Mouse (Mus musculus): ENCODE data around the gene Cenpl. TPM values are rescaled to one million over a fixed set of nuclear protein-coding genes. Genes with fewer than 3 reads are reported as not detected.

Cenpl gene
- polyA plus RNA-seq, 1 experiment from 2014 or later = 40.3 TPM

DNA sequence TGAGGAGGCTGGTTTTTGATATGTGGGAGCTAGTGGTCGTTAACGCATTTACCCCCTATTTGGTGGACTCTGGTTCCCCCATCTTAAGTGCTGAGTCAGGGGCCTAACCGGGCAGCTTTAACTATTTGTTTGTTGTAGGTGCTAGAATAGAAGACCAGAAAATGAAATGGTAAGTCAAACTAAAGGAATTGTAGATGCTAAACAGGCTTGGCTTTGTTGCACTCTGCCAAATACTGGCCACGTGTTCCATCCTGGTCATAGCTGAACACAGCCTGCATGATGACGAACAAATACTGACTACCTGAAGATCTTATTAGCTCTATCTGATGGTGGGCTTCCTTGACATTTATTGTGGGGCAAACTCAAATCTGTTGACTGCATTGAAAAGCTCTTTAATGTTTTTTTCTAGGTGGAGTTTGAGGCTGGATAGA, 34.1 kb upstream of the Cenpl start:
- Histone ChIP-seq H3K27me3 (ENCODE audit: low read depth, poor library complexity, severe bottlenecking) (no peaks in the 10 kb centered on the region), H3K4me1 (peaks cover 45% of the 10 kb centered on the region), H3K36me3 (peaks cover 73% of the 10 kb centered on the region), H3K4me3 (peak overlapping the region; percentile 67), H3K27ac (replicated peaks) (peak overlapping the region; percentile 97), H3K9me3 (replicated peaks) (no peaks in the 10 kb centered on the region)
- peak; percentile 34 for DNase-seq (ENCODE audit: low spot score)
- WGBS = under 1% methylated on average over 5 of the region's 5 CpGs

DNA sequence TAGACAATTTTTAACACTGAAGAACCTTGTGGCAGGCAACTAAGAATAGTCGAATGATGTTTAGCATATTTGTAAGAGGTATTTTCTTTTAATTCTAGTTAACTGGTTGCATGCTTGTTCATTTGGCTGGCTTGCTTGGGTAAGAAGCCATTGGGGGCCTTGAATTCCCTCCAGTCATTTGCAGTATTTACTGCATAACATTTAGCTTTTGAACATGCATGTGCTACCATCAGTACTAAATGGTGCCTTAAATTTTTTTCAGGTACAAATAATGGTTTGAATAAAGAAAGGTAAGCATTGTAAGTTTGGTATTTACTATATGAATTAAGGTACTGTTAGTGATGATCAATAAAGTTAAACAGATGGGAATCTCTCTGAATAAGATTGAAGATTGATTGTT, 33.5 kb upstream of the Cenpl start:
- H3K27ac ChIP-seq (replicated peaks) = peak overlapping the region; percentile 97
- H3K9me3 ChIP-seq (replicated peaks) = no peaks in the 10 kb centered on the region
- WGBS = 0% methylated on average over 1 of the region's 1 CpGs
- peaks cover 45% of the 10 kb centered on the region for H3K4me1 ChIP-seq
- H3K27me3 ChIP-seq (ENCODE audit: low read depth, poor library complexity, severe bottlenecking) = no peaks in the 10 kb centered on the region
- H3K36me3 ChIP-seq = peaks cover 73% of the 10 kb centered on the region
- no peak for DNase-seq (ENCODE audit: low spot score)
- H3K4me3 ChIP-seq = peak overlapping the region; percentile 67

DNA sequence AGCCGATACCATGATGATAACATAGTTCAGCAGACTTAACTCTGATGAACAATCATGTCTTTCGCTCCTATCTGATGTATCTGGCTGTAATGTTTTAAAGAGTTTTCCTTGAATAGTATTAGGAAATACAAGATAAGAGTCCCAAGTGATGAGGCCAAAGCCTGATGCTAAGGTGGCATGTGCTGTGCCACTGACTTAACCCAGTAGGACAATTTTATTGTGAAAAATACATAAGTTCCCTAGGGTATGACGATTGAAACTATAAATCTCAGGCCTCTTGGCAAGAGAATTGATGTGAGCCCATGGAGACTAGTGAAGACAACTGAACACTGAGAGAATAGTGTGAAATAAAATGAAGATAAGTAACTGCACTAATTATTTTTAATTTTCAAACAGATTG, 32.9 kb upstream of the Cenpl start:
- Histone ChIP-seq H3K4me1 (peaks cover 45% of the 10 kb centered on the region), H3K9me3 (replicated peaks) (no peaks in the 10 kb centered on the region), H3K27ac (replicated peaks) (peak overlapping the region; percentile 97), H3K27me3 (ENCODE audit: low read depth, poor library complexity, severe bottlenecking) (no peaks in the 10 kb centered on the region), H3K36me3 (peaks cover 73% of the 10 kb centered on the region), H3K4me3 (peak overlapping the region; percentile 67)
- 37% methylated on average over 3 of the region's 3 CpGs for WGBS
- no peak for DNase-seq (ENCODE audit: low spot score)

DNA sequence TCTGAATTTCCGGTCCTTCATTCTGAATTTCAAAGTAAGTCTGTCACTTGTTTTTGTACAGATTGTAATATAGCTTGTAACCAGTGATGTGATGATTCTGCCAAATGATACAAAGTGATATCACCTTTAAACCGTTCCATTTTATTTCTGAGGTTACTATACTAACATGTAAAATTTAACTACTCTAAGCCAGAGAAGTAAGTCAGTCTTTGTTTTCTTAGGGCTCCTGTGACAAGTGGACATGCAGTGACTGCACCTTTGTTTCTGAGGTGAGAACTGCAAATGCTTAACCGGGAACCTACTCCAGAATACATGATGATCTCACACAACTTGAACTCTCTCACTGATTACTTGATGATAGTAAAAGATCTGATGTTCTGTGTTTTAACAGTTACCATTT, 32.5 kb upstream of the Cenpl start:
- H3K4me3 ChIP-seq = peak overlapping the region; percentile 67
- no peak overlapping the region for H3K27ac ChIP-seq (replicated peaks)
- H3K4me1 ChIP-seq = peaks cover 45% of the 10 kb centered on the region
- H3K36me3 ChIP-seq = peaks cover 75% of the 10 kb centered on the region
- H3K27me3 ChIP-seq (ENCODE audit: low read depth, poor library complexity, severe bottlenecking) = no peaks in the 10 kb centered on the region
- no peak for DNase-seq (ENCODE audit: low spot score)
- WGBS = 50% methylated on average over 3 of the region's 3 CpGs
- no peaks in the 10 kb centered on the region for H3K9me3 ChIP-seq (replicated peaks)

GRCm38 (mm10) chr1:161038968-161039721, 31.4 kb upstream of the Cenpl start:
- DNase-seq (ENCODE audit: low spot score) = peak; percentile 43
- Histone ChIP-seq H3K36me3 (peaks cover 86% of the 10 kb centered on the region), H3K9me3 (replicated peaks) (no peaks in the 10 kb centered on the region), H3K27me3 (ENCODE audit: low read depth, poor library complexity, severe bottlenecking) (no peaks in the 10 kb centered on the region), H3K4me1 (peaks cover 35% of the 10 kb centered on the region), H3K27ac (replicated peaks) (no peak overlapping the region), H3K4me3 (0 out of 2 replicates have a peak overlapping the region, but pooled peaks have one; percentile 11)
- 7% methylated on average over 3 of the region's 3 CpGs for WGBS

DNA sequence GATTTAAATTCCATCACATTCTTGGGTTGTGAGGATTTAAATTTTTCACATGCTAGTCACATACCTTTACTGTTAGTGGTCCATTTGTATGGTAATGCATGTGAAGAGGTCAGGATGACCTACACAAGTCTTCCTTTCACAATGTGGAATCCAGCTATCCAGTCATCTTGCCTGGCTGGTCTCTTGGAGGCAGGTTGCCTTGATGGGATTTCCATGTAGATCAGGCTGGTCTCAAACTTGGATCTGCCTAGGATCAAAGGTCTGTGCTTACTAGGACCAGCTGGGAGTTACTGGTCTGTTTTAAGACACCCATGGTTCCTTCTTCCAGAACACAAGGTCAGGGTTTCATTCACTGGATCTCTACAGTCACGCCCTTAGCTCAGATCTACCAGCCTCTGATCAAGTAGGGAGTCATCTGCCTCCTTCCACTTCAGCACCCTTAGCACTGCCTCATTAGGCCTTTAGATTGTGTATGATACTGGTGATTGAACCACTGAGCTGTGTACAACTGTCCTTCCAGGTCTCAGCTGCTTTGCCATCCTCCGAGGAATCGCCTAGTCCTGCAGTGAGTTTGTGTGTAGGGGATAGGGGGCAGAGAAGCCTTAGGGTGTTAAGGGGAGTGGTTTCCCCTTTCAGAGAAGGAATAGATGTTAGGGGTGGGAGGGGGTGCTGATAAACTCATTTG, 30.6 kb upstream of the Cenpl start:
- Histone ChIP-seq H3K27ac (replicated peaks) (peak overlapping the region; percentile 65), H3K4me1 (peaks cover 35% of the 10 kb centered on the region), H3K36me3 (peaks cover 94% of the 10 kb centered on the region), H3K27me3 (ENCODE audit: low read depth, poor library complexity, severe bottlenecking) (no peaks in the 10 kb centered on the region), H3K9me3 (replicated peaks) (no peaks in the 10 kb centered on the region), H3K4me3 (0 out of 2 replicates have a peak overlapping the region, but pooled peaks have one; percentile 11)
- 9% methylated on average over 3 of the region's 3 CpGs for WGBS
- peak; percentile 65 for DNase-seq (ENCODE audit: low spot score)

DNA sequence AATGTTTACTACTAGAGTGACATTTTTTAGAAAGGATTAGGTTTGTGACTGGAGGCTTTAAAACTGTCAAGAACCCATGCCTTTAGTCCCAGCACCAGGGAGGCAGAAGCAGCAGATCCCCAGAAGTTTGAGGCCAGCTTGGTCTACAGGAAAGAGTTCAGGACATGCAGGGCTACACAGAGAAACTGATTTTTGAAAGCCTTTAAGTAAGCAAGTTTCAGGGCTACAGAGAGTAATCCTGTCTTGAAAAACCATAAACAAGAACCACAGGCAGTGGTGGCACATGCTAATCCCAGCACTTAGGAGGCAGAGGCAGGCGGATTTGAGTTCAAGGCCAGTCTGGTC, 30.1 kb upstream of the Cenpl start:
- peak; percentile 31 for DNase-seq (ENCODE audit: low spot score)
- Histone ChIP-seq H3K27ac (replicated peaks) (peak overlapping the region; percentile 65; the same call in 1 of the 2 replicates), H3K4me1 (peaks cover 35% of the 10 kb centered on the region), H3K9me3 (replicated peaks) (no peaks in the 10 kb centered on the region), H3K27me3 (ENCODE audit: low read depth, poor library complexity, severe bottlenecking) (no peaks in the 10 kb centered on the region), H3K36me3 (peaks cover 98% of the 10 kb centered on the region), H3K4me3 (no peak overlapping the region)
- 53% methylated on average over 1 of the region's 1 CpGs for WGBS

- Histone ChIP-seq H3K4me1 (peaks cover 35% of the 10 kb centered on the region), H3K27ac (replicated peaks) (no peak overlapping the region), H3K27me3 (ENCODE audit: low read depth, poor library complexity, severe bottlenecking) (no peaks in the 10 kb centered on the region), H3K36me3 (peaks cover 98% of the 10 kb centered on the region), H3K9me3 (replicated peaks) (no peaks in the 10 kb centered on the region), H3K4me3 (no peak overlapping the region)
- DNase-seq (ENCODE audit: low spot score) = no peak
Measured at GRCm38 (mm10) chr1:161040855-161041254, 29.7 kb upstream of the Cenpl start.

- no peak overlapping the region for H3K27ac ChIP-seq (replicated peaks)
- peaks cover 33% of the 10 kb centered on the region for H3K4me1 ChIP-seq
- H3K4me3 ChIP-seq = no peak overlapping the region
- no peak for DNase-seq (ENCODE audit: low spot score)
- H3K9me3 ChIP-seq (replicated peaks) = no peaks in the 10 kb centered on the region
- H3K27me3 ChIP-seq (ENCODE audit: low read depth, poor library complexity, severe bottlenecking) = no peaks in the 10 kb centered on the region
- 94% methylated on average over 7 of the region's 7 CpGs for WGBS
- peaks cover 98% of the 10 kb centered on the region for H3K36me3 ChIP-seq
Measured at GRCm38 (mm10) chr1:161041261-161042020, 29.1 kb upstream of the Cenpl start.

DNA sequence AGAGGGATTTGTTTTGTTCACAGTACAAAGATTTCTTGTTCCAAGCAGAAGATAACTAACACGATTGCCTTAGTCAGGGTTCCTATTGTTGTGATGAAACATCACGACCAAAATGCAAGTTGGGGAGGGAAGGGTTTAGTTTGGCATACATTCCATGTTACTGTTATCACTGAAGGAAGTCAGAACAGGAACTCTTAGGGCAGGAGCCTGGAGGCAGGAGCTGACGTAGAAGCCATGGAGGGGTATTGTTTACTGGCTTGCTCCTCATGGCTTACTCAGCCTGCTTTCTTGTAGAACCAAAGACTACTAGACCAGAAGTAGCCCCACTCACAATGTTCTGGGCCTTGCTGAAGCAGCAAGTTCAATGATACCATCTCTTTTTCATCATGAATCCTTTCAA, 23.5 kb upstream of the Cenpl start:
- 93% methylated on average over 3 of the region's 3 CpGs for WGBS
- Histone ChIP-seq H3K36me3 (peaks cover 98% of the 10 kb centered on the region), H3K27me3 (ENCODE audit: low read depth, poor library complexity, severe bottlenecking) (no peaks in the 10 kb centered on the region), H3K27ac (replicated peaks) (no peak overlapping the region), H3K4me3 (no peak overlapping the region), H3K4me1 (no peaks in the 10 kb centered on the region), H3K9me3 (replicated peaks) (no peaks in the 10 kb centered on the region)
- no peak for DNase-seq (ENCODE audit: low spot score)

- no peaks in the 10 kb centered on the region for H3K27me3 ChIP-seq (ENCODE audit: low read depth, poor library complexity, severe bottlenecking)
- peaks cover 85% of the 10 kb centered on the region for H3K36me3 ChIP-seq
- no peak for DNase-seq (ENCODE audit: low spot score)
Measured at GRCm38 (mm10) chr1:161057164-161057563, 13.3 kb upstream of the Cenpl start.

GRCm38 (mm10) chr1:161063351-161063750, 7.2 kb upstream of the Cenpl start:
- Histone ChIP-seq H3K4me3 (no peak overlapping the region), H3K36me3 (peaks cover 58% of the 10 kb centered on the region), H3K4me1 (no peaks in the 10 kb centered on the region), H3K27me3 (ENCODE audit: low read depth, poor library complexity, severe bottlenecking) (no peaks in the 10 kb centered on the region), H3K9me3 (replicated peaks) (no peaks in the 10 kb centered on the region), H3K27ac (replicated peaks) (no peak overlapping the region)
- WGBS = 80% methylated on average over 1 of the region's 1 CpGs
- no peak for DNase-seq (ENCODE audit: low spot score)

More at GRCm38 (mm10) chr1:161057164-161057563, 13.3 kb upstream of the Cenpl start:
- Histone ChIP-seq H3K27ac (replicated peaks) (no peak overlapping the region), H3K9me3 (replicated peaks) (no peaks in the 10 kb centered on the region), H3K4me1 (no peaks in the 10 kb centered on the region), H3K4me3 (no peak overlapping the region)
- WGBS = 95% methylated on average over 1 of the region's 1 CpGs

GRCm38 (mm10) chr1:161071272-161071620, 733 bp downstream of the Cenpl start:
- WGBS = under 1% methylated on average over 12 of the region's 12 CpGs
- DNase-seq (ENCODE audit: low spot score) = no peak
- peak overlapping the region; percentile 91 for H3K27ac ChIP-seq (replicated peaks)
- H3K4me1 ChIP-seq = peaks cover 41% of the 10 kb centered on the region
- no peaks in the 10 kb centered on the region for H3K27me3 ChIP-seq (ENCODE audit: low read depth, poor library complexity, severe bottlenecking)
- peaks cover 24% of the 10 kb centered on the region for H3K36me3 ChIP-seq
- no peaks in the 10 kb centered on the region for H3K9me3 ChIP-seq (replicated peaks)
- H3K4me3 ChIP-seq = peak overlapping the region; percentile 74
